Mouse (Mus musculus): ENCODE results near the gene Sox5.

Sox5 gene

DNA sequence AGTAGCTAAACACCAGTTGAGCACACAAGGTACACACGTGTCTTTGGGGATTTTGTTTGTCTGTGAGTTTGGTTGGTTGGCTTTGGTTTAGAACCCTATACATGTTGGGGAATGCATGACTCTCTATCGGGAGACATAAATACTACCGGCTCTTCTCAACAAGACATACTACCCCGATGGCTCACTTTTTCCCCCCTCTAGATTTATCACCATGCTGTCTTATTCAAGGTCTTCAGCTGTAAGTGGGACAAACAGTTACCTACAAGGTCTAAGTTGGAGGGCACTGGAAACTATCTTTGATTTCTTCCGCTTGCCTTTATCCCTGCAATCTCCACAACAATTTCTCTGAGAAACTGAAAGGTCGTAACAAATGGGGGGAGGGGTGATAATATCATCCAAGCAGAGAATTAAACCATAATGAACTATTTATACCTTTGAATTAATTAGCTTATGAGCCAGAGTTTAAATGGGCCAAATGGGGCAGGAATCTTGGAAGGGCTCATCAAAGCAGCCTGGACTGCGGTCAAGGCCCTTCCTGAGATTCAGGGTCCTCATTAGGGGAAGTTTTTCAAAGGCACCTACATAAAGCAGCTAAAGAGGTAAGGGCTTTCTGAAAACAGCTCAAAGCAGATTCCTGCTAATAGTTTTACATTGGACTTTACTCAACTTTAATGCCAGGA, 4.3 kb downstream of the Sox5 start:
- in situ Hi-C loops (cut with MboI; ENCODE audit: low pct_unique_long_range_greater_than_20kb in 1 of 2, low sequenced_read_pairs in 2 of 2, unreplicated experiment in 1 of 2) = no loop called here

DNA sequence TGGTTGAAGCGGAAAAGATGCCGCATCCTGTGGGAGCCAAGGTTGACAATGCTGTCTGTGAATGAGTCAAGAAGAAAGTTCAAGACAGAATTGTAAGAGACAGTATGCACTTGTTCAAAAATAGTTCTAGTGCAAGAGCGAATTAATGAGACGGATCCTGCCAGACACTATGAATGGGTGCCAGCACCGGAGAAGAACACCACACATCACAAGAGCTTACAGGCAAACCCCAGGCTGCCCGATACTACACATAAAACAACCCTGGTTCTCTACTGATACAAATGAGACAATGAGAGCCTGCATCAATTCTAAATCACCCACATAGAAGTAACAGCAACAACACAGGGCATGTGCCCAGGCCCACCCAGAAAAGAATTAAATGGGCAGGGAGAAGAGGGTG, 8.0 kb downstream of the Sox5 start:
- in situ Hi-C loops (cut with MboI; ENCODE audit: low pct_unique_long_range_greater_than_20kb in 1 of 2, low sequenced_read_pairs in 2 of 2, unreplicated experiment in 1 of 2) = no loop called here

DNA sequence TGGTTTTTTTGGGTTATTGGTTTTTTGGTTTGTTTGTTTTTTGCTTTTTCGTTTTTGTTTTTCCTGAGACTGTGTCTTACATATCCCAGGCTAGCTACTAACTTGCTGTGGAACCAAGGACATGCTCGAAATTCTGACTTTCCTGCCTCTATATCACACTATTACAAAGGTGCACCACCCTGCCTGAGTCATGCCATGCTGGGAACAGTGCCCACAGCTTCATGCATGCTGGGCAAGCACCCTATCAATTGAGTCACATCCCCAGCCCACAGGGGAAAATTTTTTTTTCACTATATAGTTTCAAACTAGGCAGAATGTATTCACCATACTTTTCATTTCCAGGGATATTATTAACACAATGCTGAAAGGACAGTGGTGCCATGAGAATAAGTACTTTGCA, 8.8 kb downstream of the Sox5 start:
- in situ Hi-C loops (cut with MboI; ENCODE audit: low pct_unique_long_range_greater_than_20kb in 1 of 2, low sequenced_read_pairs in 2 of 2, unreplicated experiment in 1 of 2) = no loop called here

DNA sequence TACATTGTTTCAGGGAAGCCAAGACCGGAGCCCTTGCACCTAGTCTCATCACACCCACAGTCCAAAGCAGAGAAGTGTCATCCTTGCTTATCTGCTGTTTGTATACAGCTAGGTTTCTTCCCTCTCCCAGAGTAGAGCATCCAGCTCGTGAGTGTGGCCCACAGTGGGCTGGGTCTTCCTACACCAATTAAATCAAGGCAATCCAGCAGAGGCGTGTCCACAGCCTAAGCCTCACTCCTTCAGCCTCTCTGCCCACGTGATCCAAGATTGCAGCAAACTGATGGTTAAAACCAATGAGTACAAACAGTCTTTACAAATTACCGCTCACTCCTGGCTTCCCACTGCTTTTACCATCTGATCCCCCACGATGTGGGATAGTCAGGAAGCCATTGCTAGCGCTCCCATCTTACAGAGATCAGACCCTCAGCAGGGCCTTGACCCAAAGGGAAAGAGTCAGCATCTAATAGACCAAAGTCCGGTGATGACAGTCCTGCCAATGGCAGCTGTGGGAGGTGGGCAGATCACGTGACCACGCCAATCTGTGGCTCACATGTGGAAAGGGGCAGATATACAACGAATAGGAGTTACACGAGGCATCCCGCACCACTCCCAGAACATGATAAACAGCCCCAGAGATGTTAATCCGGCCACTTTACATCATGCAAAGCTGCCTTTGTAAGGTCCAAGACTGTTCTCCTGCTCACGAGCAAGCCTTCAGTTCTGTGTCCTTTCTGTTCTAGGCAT, 9.4 kb downstream of the Sox5 start:
- in situ Hi-C loops (cut with MboI; ENCODE audit: low pct_unique_long_range_greater_than_20kb in 1 of 2, low sequenced_read_pairs in 2 of 2, unreplicated experiment in 1 of 2) = no loop called here

DNA sequence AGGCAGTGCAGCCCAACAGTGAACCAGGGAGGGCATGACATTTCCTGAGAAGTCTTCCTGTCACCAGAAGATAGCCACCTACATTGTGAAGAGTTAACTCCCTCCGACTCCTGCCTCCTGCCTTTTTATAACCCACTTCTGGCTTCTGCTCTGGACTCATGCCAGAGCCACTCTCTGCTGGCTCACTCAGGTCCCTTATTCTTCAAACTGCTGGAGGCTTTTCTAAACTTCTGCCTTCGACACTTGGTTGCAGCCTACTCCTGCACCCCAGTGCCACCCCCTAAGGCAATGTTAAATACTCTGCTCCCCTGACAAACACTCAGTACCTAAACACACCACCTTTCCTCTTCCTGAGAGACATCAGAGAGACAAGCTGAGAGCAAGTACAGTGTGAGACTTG, 12.7 kb downstream of the Sox5 start:
- in situ Hi-C loops (cut with MboI; ENCODE audit: low pct_unique_long_range_greater_than_20kb in 1 of 2, low sequenced_read_pairs in 2 of 2, unreplicated experiment in 1 of 2) = no loop called here

DNA sequence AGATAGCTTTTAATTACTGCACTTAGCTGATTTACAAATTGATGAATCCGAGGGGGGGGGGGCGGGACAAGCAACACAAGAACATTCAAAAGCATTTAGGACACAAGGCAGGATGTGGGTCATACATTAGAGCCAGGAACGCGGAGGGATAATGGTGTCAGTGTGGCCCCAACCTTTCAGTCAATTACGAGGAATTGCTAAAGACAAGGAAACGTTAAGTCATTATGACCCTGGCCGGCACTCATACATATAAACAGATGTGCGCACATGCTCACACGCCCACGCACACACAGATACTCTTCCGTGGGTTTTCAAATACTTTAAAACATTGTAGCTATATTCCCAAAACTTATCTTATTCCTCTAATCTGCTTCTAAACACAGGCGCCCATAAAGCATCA, 19.9 kb downstream of the Sox5 start:
- in situ Hi-C loops (cut with MboI; ENCODE audit: low pct_unique_long_range_greater_than_20kb in 1 of 2, low sequenced_read_pairs in 2 of 2, unreplicated experiment in 1 of 2) = no loop called here

DNA sequence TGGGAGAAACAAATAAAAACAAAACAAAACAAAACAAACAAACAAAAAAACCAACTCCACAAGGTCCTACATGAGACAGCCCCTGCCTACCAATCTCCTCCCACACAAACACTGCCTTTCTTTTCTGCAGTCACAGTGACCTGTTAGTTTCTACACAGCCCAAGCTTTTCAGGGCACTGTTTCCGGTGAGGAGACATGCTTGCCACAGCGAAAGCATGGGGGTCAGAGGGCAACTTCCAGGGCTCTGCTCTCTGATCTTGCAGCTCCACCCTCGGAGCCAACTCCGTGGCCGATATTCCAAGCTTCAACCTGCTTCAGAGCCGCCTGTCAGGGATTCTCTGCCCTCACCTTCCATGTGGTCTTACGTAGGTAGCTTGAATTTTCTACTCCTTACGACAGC, 22.6 kb downstream of the Sox5 start:
- in situ Hi-C loops (cut with MboI; ENCODE audit: low pct_unique_long_range_greater_than_20kb in 1 of 2, low sequenced_read_pairs in 2 of 2, unreplicated experiment in 1 of 2) = no loop called here

DNA sequence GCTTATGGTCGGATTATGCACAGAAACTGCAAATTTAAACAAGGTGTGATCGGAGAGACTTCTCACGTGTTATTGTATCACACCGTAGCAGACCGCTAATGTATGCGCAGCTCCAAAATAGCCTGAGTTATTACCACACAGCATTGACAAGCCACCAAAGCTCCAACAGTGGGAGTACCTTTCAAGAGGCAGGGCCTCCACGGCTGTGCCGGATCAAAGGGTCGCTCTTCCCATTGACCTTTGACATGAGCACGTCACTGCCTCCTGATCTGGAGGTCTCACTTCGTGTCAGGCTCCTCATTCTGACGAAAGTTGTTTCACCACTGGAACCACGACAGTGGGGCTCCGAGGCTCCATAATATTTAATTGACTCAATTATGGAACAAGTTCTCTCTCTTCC, 24.4 kb downstream of the Sox5 start:
- in situ Hi-C loops (cut with MboI; ENCODE audit: low pct_unique_long_range_greater_than_20kb in 1 of 2, low sequenced_read_pairs in 2 of 2, unreplicated experiment in 1 of 2) = no loop called here

DNA sequence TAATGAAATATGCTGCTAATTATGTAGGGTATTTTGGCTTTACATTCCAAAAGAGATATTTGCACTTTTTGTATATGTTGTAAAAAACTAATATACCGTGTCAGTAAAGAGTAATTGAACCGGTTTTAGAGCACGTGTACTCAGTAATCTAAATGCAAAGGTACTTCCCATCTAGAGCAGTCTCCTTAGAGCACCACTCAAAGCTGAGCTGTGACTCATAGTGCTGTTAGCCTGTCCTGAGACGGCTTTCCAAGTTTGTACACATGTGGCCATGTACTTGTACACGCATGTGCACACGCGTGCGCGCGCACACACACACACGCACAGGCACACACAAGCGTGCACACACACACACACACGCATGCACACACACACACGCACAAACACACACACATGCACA, 25.3 kb downstream of the Sox5 start:
- in situ Hi-C loops (cut with MboI; ENCODE audit: low pct_unique_long_range_greater_than_20kb in 1 of 2, low sequenced_read_pairs in 2 of 2, unreplicated experiment in 1 of 2) = no loop called here

DNA sequence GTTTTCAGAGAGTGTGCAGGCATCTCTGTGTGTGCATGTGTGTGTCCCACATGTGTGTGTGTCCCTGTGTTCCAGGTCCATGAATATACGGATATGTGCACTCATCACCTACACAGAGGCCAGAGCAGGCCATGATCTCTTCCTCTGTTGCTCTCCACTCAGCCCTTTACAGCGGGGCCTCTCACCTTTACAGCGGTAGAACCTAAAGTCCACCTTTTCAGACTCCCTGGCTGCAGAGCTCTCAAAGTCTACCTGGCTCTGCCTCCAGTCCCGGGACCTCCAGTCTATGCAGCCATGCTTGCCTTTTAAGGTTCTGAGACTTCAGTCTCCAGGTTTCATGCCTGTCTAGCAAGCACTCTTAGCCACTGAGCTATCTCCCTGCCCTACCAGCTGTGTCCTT, 26.5 kb downstream of the Sox5 start:
- in situ Hi-C loops (cut with MboI; ENCODE audit: low pct_unique_long_range_greater_than_20kb in 1 of 2, low sequenced_read_pairs in 2 of 2, unreplicated experiment in 1 of 2) = no loop called here

DNA sequence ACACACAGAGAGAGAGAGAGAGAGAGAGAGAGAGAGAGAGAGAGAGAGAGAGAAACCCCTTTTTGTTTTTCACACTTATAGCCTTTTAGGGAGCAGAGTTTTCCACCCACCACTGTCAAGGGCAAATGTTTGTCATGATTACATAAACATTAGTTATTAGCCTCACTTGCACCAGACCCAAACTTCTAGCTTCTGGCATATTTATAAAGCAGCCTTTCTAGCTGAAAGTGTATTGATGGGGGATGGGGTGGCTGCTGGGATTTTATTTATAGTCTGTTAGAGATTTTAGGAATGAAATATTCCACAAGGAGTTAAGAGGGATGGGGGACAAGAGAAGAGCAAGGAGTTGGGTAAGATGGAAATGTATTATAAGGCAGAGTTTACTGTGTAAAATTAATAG, 27.4 kb downstream of the Sox5 start:
- in situ Hi-C loops (cut with MboI; ENCODE audit: low pct_unique_long_range_greater_than_20kb in 1 of 2, low sequenced_read_pairs in 2 of 2, unreplicated experiment in 1 of 2) = no loop called here

DNA sequence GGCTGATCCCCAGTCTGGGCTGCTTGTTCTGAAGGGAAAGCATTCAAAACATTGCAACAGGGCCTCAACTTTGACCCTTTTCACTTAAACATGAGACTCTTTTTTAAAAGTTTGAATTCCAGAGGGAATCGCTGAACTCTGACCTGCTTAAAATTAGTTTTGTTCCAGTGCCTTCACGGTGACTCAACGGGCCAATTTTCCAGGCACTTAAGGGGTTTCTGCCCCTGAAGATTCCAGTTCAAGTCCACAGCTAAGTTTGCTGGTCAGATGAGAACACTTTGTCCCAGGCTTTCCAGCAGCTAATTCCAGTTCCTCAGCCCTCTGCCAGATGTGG, 27.8 kb downstream of the Sox5 start:
- in situ Hi-C loops (cut with MboI; ENCODE audit: low pct_unique_long_range_greater_than_20kb in 1 of 2, low sequenced_read_pairs in 2 of 2, unreplicated experiment in 1 of 2) = no loop called here

DNA sequence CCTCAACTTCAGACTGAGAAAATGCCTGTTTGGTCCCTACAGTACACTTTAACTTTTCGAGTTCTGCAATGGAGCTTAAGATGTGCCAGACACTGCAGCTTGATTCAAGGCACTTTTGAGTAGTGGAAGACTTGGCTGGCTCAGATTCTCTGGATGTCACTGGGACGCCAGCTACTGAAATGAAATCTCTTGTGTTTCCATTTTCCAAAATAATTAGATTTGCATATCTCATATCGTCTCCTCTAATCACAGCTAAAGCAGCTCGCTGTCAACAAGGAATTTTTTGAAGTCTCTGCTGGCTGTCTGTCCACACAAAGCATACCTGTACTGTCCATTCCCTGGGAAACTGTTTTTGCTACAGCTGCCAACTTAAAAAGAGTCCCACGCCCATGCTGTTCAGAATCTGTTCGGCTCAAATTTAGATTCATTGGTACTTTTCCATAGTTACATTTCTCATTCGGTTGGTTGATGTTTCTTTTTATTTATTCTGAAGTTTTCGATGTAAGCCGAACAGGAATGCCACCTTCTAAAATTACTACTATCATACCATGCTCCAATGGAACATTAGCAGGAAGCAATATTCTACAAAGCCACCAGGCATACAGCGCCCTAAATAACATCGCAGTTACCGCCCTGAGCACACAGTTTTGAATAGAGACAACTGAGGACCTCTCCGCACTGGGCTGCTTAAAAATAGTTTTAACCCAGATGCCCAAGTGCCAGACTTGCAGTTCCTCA, 28.4 kb downstream of the Sox5 start:
- in situ Hi-C loops (cut with MboI; ENCODE audit: low pct_unique_long_range_greater_than_20kb in 1 of 2, low sequenced_read_pairs in 2 of 2, unreplicated experiment in 1 of 2) = no loop called here

DNA sequence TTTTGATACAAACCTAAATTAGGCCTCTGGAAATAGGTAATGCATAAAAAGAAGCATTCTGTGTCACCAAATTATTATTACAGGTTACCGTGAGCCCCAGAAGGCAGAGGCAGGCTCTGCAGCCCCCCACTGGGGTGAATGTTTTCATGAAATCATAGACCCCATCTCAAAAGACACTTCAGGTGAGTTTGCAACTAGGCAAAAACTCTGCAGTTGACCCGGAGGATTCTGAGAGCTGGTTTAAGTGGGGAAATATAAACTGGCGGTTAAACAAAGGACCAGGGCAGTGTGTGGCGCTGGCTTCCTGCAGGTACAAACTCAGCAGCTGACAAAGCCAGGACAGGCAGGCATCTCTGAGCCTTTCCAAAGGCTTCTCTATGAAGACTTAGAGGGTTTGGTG, 30.2 kb downstream of the Sox5 start:
- in situ Hi-C loops (cut with MboI; ENCODE audit: low pct_unique_long_range_greater_than_20kb in 1 of 2, low sequenced_read_pairs in 2 of 2, unreplicated experiment in 1 of 2) = no loop called here

DNA sequence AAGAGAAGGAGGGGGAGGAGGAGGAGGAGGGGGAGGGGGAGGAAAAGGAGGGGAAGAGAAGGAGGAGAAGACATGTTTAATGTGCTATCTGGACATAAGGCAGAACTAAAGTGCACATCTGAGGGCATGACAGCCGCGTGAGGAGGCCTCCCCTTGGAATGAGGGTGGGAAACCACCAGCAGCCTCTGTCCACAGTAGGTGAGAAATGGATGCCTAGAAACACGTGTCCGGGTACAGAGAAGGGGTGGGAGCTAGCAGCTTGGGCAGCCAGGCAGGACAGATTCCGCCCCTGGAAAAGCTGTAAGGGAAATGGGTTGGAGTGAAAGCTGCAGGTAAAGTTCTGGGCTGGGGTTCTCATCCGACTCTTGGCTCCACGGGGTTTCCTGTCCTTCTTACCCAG, 31.6 kb downstream of the Sox5 start:
- in situ Hi-C loops (cut with MboI; ENCODE audit: low pct_unique_long_range_greater_than_20kb in 1 of 2, low sequenced_read_pairs in 2 of 2, unreplicated experiment in 1 of 2) = no loop called here

DNA sequence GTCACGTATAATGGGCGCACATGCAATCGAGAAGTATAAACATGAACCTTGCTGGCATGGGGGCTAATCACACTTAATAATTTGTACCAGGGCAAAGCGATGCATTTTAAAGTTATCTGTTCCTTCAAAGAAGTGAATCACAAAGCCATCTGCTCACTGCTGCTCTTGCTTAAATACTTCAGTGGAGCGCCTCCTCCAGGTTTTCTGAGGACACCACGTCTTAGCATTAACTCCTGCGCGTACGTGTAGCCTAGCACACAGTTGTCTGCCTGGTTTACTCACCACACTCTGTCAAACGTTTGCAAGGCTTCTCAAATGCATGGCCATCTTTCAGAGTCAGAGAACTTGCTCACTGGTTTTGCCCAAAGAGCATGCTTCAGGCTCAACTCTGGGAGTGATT, 35.3 kb downstream of the Sox5 start:
- in situ Hi-C loops (cut with MboI; ENCODE audit: low pct_unique_long_range_greater_than_20kb in 1 of 2, low sequenced_read_pairs in 2 of 2, unreplicated experiment in 1 of 2) = no loop called here

DNA sequence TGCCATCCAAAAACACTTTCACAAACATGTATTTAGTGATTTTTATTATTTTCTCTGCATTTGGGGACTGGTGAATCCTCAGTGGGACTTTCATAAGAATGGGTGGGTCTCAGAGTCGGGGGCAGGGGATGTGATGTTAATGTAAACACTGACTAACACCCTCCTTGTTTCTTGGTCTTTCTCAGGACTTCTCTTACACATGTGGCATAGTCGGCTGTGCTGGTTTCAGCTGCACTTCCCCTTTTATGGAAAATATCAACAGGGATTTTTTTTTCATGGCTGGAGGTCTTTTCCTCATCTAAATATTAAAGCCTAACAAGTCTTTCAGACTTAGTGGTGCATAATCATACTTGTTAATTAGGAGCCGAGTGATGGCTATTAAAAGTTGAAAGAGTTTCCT, 39.2 kb downstream of the Sox5 start:
- in situ Hi-C loops (cut with MboI; ENCODE audit: low pct_unique_long_range_greater_than_20kb in 1 of 2, low sequenced_read_pairs in 2 of 2, unreplicated experiment in 1 of 2) = no loop called here

DNA sequence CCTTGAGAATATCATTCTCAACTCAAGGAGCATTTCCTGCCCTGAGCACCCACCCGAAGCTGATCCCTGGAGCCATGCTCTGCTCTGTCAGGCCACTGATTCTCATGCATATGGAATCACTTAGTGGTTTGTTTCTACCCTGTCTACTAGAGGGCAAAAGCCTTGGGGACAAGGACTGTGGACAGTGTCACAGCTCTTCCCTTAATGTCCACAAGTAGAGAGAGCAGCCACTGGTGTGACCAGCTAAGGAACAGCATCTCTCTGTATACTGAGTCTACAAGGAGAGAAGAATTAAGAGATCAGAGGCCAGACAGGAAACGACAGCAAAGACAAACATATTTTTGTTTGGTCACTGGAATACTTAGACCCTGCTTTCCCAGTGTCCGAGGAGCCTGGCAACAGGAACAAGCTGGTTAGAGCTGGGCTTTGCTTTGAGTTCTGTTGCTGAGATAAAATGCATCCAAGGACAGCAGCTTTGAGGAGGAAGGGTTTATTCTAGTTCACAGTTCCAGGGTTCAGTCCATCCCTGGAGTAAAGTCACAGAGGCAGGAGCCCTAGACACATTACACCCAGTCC, 40.6 kb downstream of the Sox5 start:
- in situ Hi-C loops (cut with MboI; ENCODE audit: low pct_unique_long_range_greater_than_20kb in 1 of 2, low sequenced_read_pairs in 2 of 2, unreplicated experiment in 1 of 2) = no loop called here

DNA sequence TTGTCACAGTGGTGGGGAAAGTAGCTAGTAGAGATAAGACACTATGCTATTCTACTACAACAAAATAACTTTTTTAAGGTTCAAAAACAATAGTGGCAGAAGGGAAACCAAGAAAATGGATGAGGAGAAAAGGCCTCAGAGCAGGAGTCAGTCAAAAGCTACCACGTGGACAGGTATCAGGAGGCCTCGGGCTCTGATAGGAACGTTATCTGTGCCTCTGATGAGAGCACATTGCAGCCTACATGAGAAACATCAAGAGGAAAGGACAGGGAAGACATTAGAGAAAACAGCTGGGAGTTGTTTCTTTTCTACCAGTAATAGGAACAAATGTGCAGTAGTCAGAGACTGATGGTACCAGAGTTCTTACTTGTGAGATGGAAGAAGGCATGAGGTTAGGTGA, 41.4 kb downstream of the Sox5 start:
- in situ Hi-C loops (cut with MboI; ENCODE audit: low pct_unique_long_range_greater_than_20kb in 1 of 2, low sequenced_read_pairs in 2 of 2, unreplicated experiment in 1 of 2) = no loop called here

DNA sequence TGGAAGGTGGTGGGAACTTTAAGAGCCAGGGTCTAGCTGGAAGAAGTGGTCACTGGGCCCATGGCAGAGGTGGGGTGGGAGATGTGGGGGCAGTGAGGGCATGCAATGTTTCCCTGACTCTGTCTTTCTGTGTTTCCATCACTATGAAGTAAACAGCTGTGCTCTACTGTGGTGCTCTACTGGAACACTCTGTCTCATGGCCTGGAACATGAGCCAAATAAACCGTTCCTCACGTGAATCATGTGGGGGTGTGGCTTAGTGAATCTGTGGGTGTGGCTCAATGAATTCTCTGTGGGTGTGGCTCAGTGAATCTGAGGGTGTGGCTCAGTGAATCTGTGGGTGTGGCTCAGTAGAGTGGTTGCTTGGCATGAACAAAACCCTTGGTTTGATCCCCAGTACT, 42.0 kb downstream of the Sox5 start:
- in situ Hi-C loops (cut with MboI; ENCODE audit: low pct_unique_long_range_greater_than_20kb in 1 of 2, low sequenced_read_pairs in 2 of 2, unreplicated experiment in 1 of 2) = no loop called here
